Mouse (Mus musculus): ENCODE results near the gene Spns3. TPM values are rescaled to one million over a fixed set of nuclear protein-coding genes. Genes with fewer than 3 reads are reported as not detected.

Gene Spns3
- polyA plus RNA-seq, 1 experiment from 2014 or later = 0.14 TPM

- Histone ChIP-seq H3K4me2 (peak overlapping the region; percentile 30), H3K4me1 (replicated peaks) (peaks cover 47% of the 10 kb centered on the region), H3K4me3 (no peak overlapping the region), H3K36me3 (no peaks in the 10 kb centered on the region), H3K27me3 (no peaks in the 10 kb centered on the region), H3K9me3 (replicated peaks) (no peaks in the 10 kb centered on the region), H3K9ac (no peak overlapping the region), H3K27ac (peak overlapping the region; percentile 60)
- ATAC-seq (replicated peaks; ENCODE audit: insufficient number of reproducible peaks, insufficient read depth, low FRiP score, low read depth) = peak; percentile 59
- 11% methylated on average over 11 of the region's 11 CpGs for WGBS
These were observed 83.4 kb downstream of the Spns3 start for GRCm38 (mm10) chr11:72466694-72467507.

GRCm38 (mm10) chr11:72465978-72466693 lies 84.2 kb downstream of the Spns3 start:
- ATAC-seq (replicated peaks; ENCODE audit: insufficient number of reproducible peaks, insufficient read depth, low FRiP score, low read depth) = no peak
- peak overlapping the region; percentile 60 for H3K27ac ChIP-seq
- no peak overlapping the region for H3K9ac ChIP-seq
- H3K4me1 ChIP-seq (replicated peaks) = peaks cover 51% of the 10 kb centered on the region
- no peak overlapping the region for H3K4me3 ChIP-seq
- no peaks in the 10 kb centered on the region for H3K27me3 ChIP-seq
- WGBS = 62% methylated on average over 11 of the region's 11 CpGs
- peak overlapping the region; percentile 30; the same call in 1 of the 2 replicates for H3K4me2 ChIP-seq
- H3K9me3 ChIP-seq (replicated peaks) = no peaks in the 10 kb centered on the region
- H3K36me3 ChIP-seq = no peaks in the 10 kb centered on the region

GRCm38 (mm10) chr11:72464821-72465220 lies 85.5 kb downstream of the Spns3 start:
- no peaks in the 10 kb centered on the region for H3K9me3 ChIP-seq (replicated peaks)
- H3K27me3 ChIP-seq = no peaks in the 10 kb centered on the region
- H3K27ac ChIP-seq = no peak overlapping the region
- peaks cover 41% of the 10 kb centered on the region for H3K4me1 ChIP-seq (replicated peaks)
- no peak overlapping the region for H3K4me3 ChIP-seq
- WGBS = 73% methylated on average over 3 of the region's 3 CpGs
- no peak overlapping the region for H3K9ac ChIP-seq
- H3K36me3 ChIP-seq = no peaks in the 10 kb centered on the region
- ATAC-seq (replicated peaks; ENCODE audit: insufficient number of reproducible peaks, insufficient read depth, low FRiP score, low read depth) = no peak
- H3K4me2 ChIP-seq = no peak overlapping the region

DNA sequence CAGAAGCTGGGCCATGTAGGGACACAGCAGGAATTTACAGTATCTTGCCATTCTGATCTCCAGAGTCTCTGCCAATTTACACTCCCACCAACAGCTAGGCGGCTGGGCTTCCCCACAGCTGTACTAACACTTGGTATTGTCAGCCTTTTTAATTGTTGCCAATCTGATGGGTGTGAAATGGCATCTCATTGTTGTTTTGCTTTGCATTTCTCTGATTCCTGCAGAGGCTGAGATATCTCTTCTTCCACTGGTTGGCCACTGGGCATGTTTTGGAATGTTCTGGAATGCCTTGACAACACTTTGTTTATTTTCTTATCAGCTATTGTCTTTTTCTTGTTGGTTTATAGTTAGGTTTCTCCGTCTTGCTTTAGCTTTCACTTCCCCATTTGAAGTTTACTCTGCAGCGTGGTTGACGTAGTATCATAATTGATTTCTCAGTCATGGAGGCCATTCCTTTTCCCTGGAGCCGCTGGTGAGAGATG lies 88.8 kb downstream of the Spns3 start:
- Histone ChIP-seq H3K4me2 (no peak overlapping the region), H3K9ac (no peak overlapping the region), H3K4me3 (no peak overlapping the region), H3K27me3 (no peaks in the 10 kb centered on the region), H3K27ac (no peak overlapping the region), H3K4me1 (replicated peaks) (peaks cover 27% of the 10 kb centered on the region), H3K36me3 (no peaks in the 10 kb centered on the region), H3K9me3 (replicated peaks) (no peaks in the 10 kb centered on the region)
- no peak for ATAC-seq (replicated peaks; ENCODE audit: insufficient number of reproducible peaks, insufficient read depth, low FRiP score, low read depth)
- 41% methylated on average over 5 of the region's 5 CpGs for WGBS

GRCm38 (mm10) chr11:72458502-72458901 lies 91.8 kb downstream of the Spns3 start:
- H3K4me3 ChIP-seq = no peak overlapping the region
- H3K4me2 ChIP-seq = no peak overlapping the region
- H3K9ac ChIP-seq = no peak overlapping the region

GRCm38 (mm10) chr11:72457995-72458496 lies 92.3 kb downstream of the Spns3 start:
- Histone ChIP-seq H3K4me1 (replicated peaks) (peaks cover 19% of the 10 kb centered on the region), H3K27me3 (no peaks in the 10 kb centered on the region), H3K27ac (peak overlapping the region; percentile 70), H3K9me3 (replicated peaks) (no peaks in the 10 kb centered on the region), H3K4me3 (no peak overlapping the region), H3K9ac (no peak overlapping the region), H3K4me2 (no peak overlapping the region), H3K36me3 (no peaks in the 10 kb centered on the region)
- peak; percentile 78 for ATAC-seq (replicated peaks; ENCODE audit: insufficient number of reproducible peaks, insufficient read depth, low FRiP score, low read depth)
- WGBS = 40% methylated on average over 12 of the region's 12 CpGs

More at GRCm38 (mm10) chr11:72458502-72458901, 91.8 kb downstream of the Spns3 start:
- 31% methylated on average over 3 of the region's 3 CpGs for WGBS
- Histone ChIP-seq H3K4me1 (replicated peaks) (peaks cover 19% of the 10 kb centered on the region), H3K36me3 (no peaks in the 10 kb centered on the region), H3K27ac (peak overlapping the region; percentile 70), H3K9me3 (replicated peaks) (no peaks in the 10 kb centered on the region), H3K27me3 (no peaks in the 10 kb centered on the region)
- ATAC-seq (replicated peaks; ENCODE audit: insufficient number of reproducible peaks, insufficient read depth, low FRiP score, low read depth) = no peak

DNA sequence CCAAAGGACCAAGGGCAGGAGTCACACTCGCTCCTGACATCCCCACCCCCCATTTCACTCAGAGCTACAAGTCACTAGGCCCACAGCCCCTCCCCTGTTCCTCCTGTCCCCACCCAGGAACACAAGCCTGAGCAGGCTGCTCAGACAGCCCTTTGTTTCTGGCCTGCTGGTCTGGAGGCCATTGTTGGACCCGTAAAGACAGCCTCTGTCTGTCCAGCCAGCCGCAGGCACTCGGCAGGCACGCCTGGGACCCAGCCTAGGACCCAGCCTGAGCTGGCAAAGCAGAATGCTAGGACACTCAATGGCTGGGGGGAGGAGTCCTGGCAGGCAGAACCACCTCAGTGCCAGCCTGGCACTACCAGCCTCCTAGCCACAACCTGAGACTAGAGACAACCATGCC lies 94.6 kb downstream of the Spns3 start:
- Histone ChIP-seq H3K27me3 (no peaks in the 10 kb centered on the region), H3K4me3 (no peak overlapping the region), H3K4me1 (replicated peaks) (peaks cover 15% of the 10 kb centered on the region), H3K9ac (no peak overlapping the region), H3K27ac (no peak overlapping the region), H3K4me2 (no peak overlapping the region), H3K36me3 (peaks cover 21% of the 10 kb centered on the region), H3K9me3 (replicated peaks) (no peaks in the 10 kb centered on the region)
- WGBS = 65% methylated on average over 5 of the region's 5 CpGs
- ATAC-seq (replicated peaks; ENCODE audit: insufficient number of reproducible peaks, insufficient read depth, low FRiP score, low read depth) = no peak

GRCm38 (mm10) chr11:72453105-72453953 lies 97.0 kb downstream of the Spns3 start:
- WGBS = 57% methylated on average over 15 of the region's 15 CpGs
- Histone ChIP-seq H3K4me2 (no peak overlapping the region), H3K4me3 (no peak overlapping the region), H3K27me3 (no peaks in the 10 kb centered on the region), H3K27ac (0 out of 2 replicates have a peak overlapping the region, but pooled peaks have one; percentile 16), H3K9me3 (replicated peaks) (no peaks in the 10 kb centered on the region), H3K9ac (no peak overlapping the region), H3K36me3 (peaks cover 45% of the 10 kb centered on the region), H3K4me1 (replicated peaks) (peaks cover 8% of the 10 kb centered on the region)
- no peak for ATAC-seq (replicated peaks; ENCODE audit: insufficient number of reproducible peaks, insufficient read depth, low FRiP score, low read depth)

- no peak for ATAC-seq (replicated peaks; ENCODE audit: insufficient number of reproducible peaks, insufficient read depth, low FRiP score, low read depth)
- WGBS = 79% methylated on average over 3 of the region's 3 CpGs
- peaks cover 56% of the 10 kb centered on the region for H3K36me3 ChIP-seq
These were observed 98.1 kb downstream of the Spns3 start for GRCm38 (mm10) chr11:72452140-72452665.

GRCm38 (mm10) chr11:72447475-72447874 lies 102.8 kb downstream of the Spns3 start:
- H3K27ac ChIP-seq = no peak overlapping the region
- peaks cover 99% of the 10 kb centered on the region for H3K36me3 ChIP-seq
- no peak overlapping the region for H3K9ac ChIP-seq
- no peak overlapping the region for H3K4me3 ChIP-seq
- H3K4me1 ChIP-seq (replicated peaks) = peaks cover 2% of the 10 kb centered on the region; the same call in 1 of the 2 replicates
- no peaks in the 10 kb centered on the region for H3K27me3 ChIP-seq
- H3K9me3 ChIP-seq (replicated peaks) = no peaks in the 10 kb centered on the region
- no peak overlapping the region for H3K4me2 ChIP-seq
- no peak for ATAC-seq (replicated peaks; ENCODE audit: insufficient number of reproducible peaks, insufficient read depth, low FRiP score, low read depth)
- WGBS = 67% methylated on average over 8 of the region's 8 CpGs

More at GRCm38 (mm10) chr11:72452140-72452665, 98.1 kb downstream of the Spns3 start:
- H3K9ac ChIP-seq = no peak overlapping the region
- H3K27ac ChIP-seq = no peak overlapping the region
- no peak overlapping the region for H3K4me3 ChIP-seq
- no peaks in the 10 kb centered on the region for H3K9me3 ChIP-seq (replicated peaks)
- no peaks in the 10 kb centered on the region for H3K4me1 ChIP-seq (replicated peaks)
- H3K4me2 ChIP-seq = no peak overlapping the region
- H3K27me3 ChIP-seq = no peaks in the 10 kb centered on the region

All from heart, embryonic 15.5 days (tissue).